Mouse (Mus musculus): Measurements from ENCODE around the gene Nacc2. TPM values are rescaled to one million over a fixed set of nuclear protein-coding genes. Genes with fewer than 3 reads are reported as not detected.

The Nacc2 gene
- polyA plus RNA-seq, 1 experiment from 2014 or later = 16.8 TPM

DNA sequence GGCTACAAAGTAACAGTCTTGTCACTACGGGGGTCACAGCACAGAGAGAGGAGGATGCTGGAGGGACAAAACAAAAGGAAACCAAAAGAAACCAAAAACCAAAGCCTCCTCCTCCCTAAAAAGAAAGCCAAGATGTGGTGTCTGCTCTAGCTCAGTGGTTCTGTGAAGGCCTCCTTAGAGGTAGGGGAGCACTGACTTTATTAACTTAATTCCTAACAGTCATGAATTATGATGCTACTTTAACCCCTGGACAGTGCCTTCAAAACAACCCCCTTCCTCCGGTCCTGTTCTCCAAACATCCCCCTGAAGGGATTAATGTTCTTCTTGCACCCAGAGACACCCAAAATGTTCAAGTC lies 67.3 kb downstream of the Nacc2 start:
- no peak overlapping the region for H3K9ac ChIP-seq (ENCODE audit: low read length)
- H3K4me1 ChIP-seq (ENCODE audit: control insufficient read depth, insufficient read depth, low read length) = no peaks in the 10 kb centered on the region
- H3K36me3 ChIP-seq (ENCODE audit: control insufficient read depth, insufficient read depth, low read length) = no peaks in the 10 kb centered on the region
- no peak overlapping the region for H3K4me2 ChIP-seq (ENCODE audit: low read depth, low read length)
- H3K4me3 ChIP-seq (replicated peaks; ENCODE audit: low read length) = no peak overlapping the region
- WGBS = 34% methylated on average over 2 of the region's 2 CpGs
- ATAC-seq (ENCODE audit: insufficient read depth, low FRiP score) = no peak
- peak overlapping the region; percentile 21; the same call in 1 of the 2 replicates for H3K27ac ChIP-seq (ENCODE audit: low read length)
- H3K27me3 ChIP-seq (ENCODE audit: control insufficient read depth, insufficient read depth, low read length) = no peaks in the 10 kb centered on the region
- H3K9me3 ChIP-seq (replicated peaks; ENCODE audit: control insufficient read depth, low read length) = no peaks in the 10 kb centered on the region

DNA sequence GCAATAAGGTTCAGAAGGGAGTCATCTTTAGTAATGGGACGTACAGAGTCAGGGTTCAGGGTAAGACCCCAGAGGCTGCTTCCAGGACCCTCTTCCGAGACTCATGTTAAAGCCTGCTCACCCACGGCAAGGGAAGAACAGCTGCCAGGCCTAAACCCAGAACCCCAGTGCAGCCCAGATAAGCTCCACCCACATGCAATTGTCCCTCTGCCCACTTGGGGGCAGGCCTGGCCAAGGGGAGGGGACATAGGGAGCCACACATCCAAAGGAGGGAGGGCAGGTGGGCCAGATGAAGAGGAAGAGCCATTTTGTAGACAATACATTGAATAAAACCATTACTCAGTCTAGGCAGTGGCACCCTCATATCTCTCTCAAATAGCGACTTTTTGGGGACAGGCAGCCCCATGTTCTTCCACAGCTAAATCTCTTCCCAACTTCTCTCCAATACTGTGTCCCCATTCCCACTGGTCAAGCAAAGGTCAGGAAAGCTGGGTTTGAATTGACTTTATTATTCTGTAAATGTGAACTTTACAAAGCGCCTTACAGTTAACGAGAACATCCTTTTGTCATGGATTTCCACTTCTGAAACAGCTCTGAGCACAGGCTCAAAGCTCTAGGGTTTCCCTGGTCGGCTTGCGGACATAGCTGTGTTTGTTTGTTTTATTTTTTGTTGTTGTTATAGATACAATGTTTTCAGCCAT lies 67.8 kb downstream of the Nacc2 start:
- 45% methylated on average over 8 of the region's 8 CpGs for WGBS
- H3K4me2 ChIP-seq (ENCODE audit: low read depth, low read length) = no peak overlapping the region
- peak; percentile 38; the same call in 1 of the 2 replicates for ATAC-seq (ENCODE audit: insufficient read depth, low FRiP score)
- no peaks in the 10 kb centered on the region for H3K36me3 ChIP-seq (ENCODE audit: control insufficient read depth, insufficient read depth, low read length)
- peak overlapping the region; percentile 21; the same call in 1 of the 2 replicates for H3K27ac ChIP-seq (ENCODE audit: low read length)
- H3K27me3 ChIP-seq (ENCODE audit: control insufficient read depth, insufficient read depth, low read length) = no peaks in the 10 kb centered on the region
- no peak overlapping the region for H3K9ac ChIP-seq (ENCODE audit: low read length)
- no peak overlapping the region for H3K4me3 ChIP-seq (replicated peaks; ENCODE audit: low read length)
- no peaks in the 10 kb centered on the region for H3K4me1 ChIP-seq (ENCODE audit: control insufficient read depth, insufficient read depth, low read length)
- H3K9me3 ChIP-seq (replicated peaks; ENCODE audit: control insufficient read depth, low read length) = no peaks in the 10 kb centered on the region

- H3K4me3 ChIP-seq (replicated peaks; ENCODE audit: low read length) = no peak overlapping the region
- no peak overlapping the region for H3K27ac ChIP-seq (ENCODE audit: low read length)
- no peak overlapping the region for H3K9ac ChIP-seq (ENCODE audit: low read length)
- H3K4me1 ChIP-seq (ENCODE audit: control insufficient read depth, insufficient read depth, low read length) = no peaks in the 10 kb centered on the region
- WGBS = 28% methylated on average over 4 of the region's 4 CpGs
- H3K4me2 ChIP-seq (ENCODE audit: low read depth, low read length) = no peak overlapping the region
- H3K36me3 ChIP-seq (ENCODE audit: control insufficient read depth, insufficient read depth, low read length) = no peaks in the 10 kb centered on the region
- H3K9me3 ChIP-seq (replicated peaks; ENCODE audit: control insufficient read depth, low read length) = no peaks in the 10 kb centered on the region
- peak; percentile 39 for ATAC-seq (ENCODE audit: insufficient read depth, low FRiP score)
- H3K27me3 ChIP-seq (ENCODE audit: control insufficient read depth, insufficient read depth, low read length) = no peaks in the 10 kb centered on the region
These were observed 70.2 kb downstream of the Nacc2 start for GRCm38 (mm10) chr2:26052806-26053205.

- WGBS = 59% methylated on average over 5 of the region's 5 CpGs
- Histone ChIP-seq H3K4me3 (replicated peaks; ENCODE audit: low read length) (no peak overlapping the region), H3K9me3 (replicated peaks; ENCODE audit: control insufficient read depth, low read length) (no peaks in the 10 kb centered on the region), H3K9ac (ENCODE audit: low read length) (no peak overlapping the region), H3K27ac (ENCODE audit: low read length) (no peak overlapping the region), H3K27me3 (ENCODE audit: control insufficient read depth, insufficient read depth, low read length) (no peaks in the 10 kb centered on the region), H3K4me1 (ENCODE audit: control insufficient read depth, insufficient read depth, low read length) (no peaks in the 10 kb centered on the region), H3K4me2 (ENCODE audit: low read depth, low read length) (no peak overlapping the region), H3K36me3 (ENCODE audit: control insufficient read depth, insufficient read depth, low read length) (no peaks in the 10 kb centered on the region)
- ATAC-seq (ENCODE audit: insufficient read depth, low FRiP score) = no peak
These were observed 74.2 kb downstream of the Nacc2 start for GRCm38 (mm10) chr2:26048816-26049215.

DNA sequence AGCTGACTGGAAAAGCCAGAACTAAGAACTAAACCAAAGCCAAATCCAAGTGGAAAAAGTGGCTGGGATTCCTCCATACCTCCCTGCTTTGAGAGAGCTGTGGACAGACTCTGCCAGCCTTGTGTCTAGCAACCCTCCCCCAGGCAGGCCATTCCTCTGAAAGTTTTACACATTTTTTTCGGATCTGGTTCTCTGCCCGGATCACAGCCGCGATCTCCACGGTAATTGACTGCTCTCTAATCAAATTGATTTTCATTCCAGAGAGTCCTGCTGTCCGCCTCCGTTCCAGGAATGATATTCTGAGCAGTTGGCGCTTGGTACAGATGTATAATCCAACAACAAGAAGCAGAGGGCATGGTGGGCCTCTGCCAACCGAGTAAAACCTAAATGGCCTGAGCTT lies 78.8 kb downstream of the Nacc2 start:
- H3K4me2 ChIP-seq (ENCODE audit: low read depth, low read length) = no peak overlapping the region
- 0 out of 2 replicates have a peak, but pooled peaks cover 6% of the 10 kb centered on the region for H3K4me1 ChIP-seq (ENCODE audit: control insufficient read depth, insufficient read depth, low read length)
- no peak for ATAC-seq (ENCODE audit: insufficient read depth, low FRiP score)
- WGBS = 68% methylated on average over 9 of the region's 9 CpGs
- H3K36me3 ChIP-seq (ENCODE audit: control insufficient read depth, insufficient read depth, low read length) = no peaks in the 10 kb centered on the region
- H3K9me3 ChIP-seq (replicated peaks; ENCODE audit: control insufficient read depth, low read length) = no peaks in the 10 kb centered on the region
- H3K27ac ChIP-seq (ENCODE audit: low read length) = no peak overlapping the region
- H3K4me3 ChIP-seq (replicated peaks; ENCODE audit: low read length) = no peak overlapping the region
- H3K27me3 ChIP-seq (ENCODE audit: control insufficient read depth, insufficient read depth, low read length) = no peaks in the 10 kb centered on the region
- no peak overlapping the region for H3K9ac ChIP-seq (ENCODE audit: low read length)

GRCm38 (mm10) chr2:26042603-26043002 lies 80.4 kb downstream of the Nacc2 start:
- no peak overlapping the region for H3K27ac ChIP-seq (ENCODE audit: low read length)
- no peaks in the 10 kb centered on the region for H3K36me3 ChIP-seq (ENCODE audit: control insufficient read depth, insufficient read depth, low read length)
- H3K4me1 ChIP-seq (ENCODE audit: control insufficient read depth, insufficient read depth, low read length) = 0 out of 2 replicates have a peak, but pooled peaks cover 6% of the 10 kb centered on the region
- H3K4me2 ChIP-seq (ENCODE audit: low read depth, low read length) = no peak overlapping the region
- no peaks in the 10 kb centered on the region for H3K27me3 ChIP-seq (ENCODE audit: control insufficient read depth, insufficient read depth, low read length)
- ATAC-seq (ENCODE audit: insufficient read depth, low FRiP score) = no peak
- 79% methylated on average over 3 of the region's 3 CpGs for WGBS
- no peaks in the 10 kb centered on the region for H3K9me3 ChIP-seq (replicated peaks; ENCODE audit: control insufficient read depth, low read length)
- H3K9ac ChIP-seq (ENCODE audit: low read length) = no peak overlapping the region
- H3K4me3 ChIP-seq (replicated peaks; ENCODE audit: low read length) = no peak overlapping the region

DNA sequence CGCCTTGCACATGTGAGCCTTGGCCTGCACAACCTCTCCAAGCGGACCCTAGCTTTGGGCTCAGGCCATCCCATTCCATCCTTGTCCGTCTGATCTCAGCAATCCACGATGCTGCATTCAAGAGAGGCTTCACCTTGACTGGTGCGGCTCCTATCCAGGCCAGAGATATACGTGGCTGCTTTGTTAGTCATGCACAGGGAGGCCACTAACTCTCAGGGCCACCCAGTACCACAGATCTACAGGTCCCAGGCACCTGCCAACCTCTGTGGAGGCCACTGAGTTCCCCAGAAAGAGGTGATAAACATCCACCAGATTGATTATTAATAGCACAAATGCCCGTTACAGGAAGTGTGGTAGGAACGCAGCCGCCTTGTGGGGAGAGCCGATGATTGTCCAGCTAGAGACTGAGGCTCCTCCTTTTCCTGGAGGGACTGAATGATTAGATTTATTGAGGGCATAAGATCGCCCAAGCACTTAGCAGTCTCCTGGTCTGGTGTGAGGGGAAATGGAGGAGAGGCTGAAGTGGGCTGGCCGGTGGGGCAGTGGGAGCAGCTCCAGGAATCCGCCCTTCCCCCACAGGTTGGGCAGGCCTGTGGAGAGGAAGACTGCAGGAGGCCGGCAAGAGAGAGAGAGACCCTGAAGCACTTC lies 81.7 kb downstream of the Nacc2 start:
- 34% methylated on average over 14 of the region's 14 CpGs for WGBS
- no peak overlapping the region for H3K4me2 ChIP-seq (ENCODE audit: low read depth, low read length)
- 0 out of 2 replicates have a peak overlapping the region, but pooled peaks have one; percentile 7 for H3K9ac ChIP-seq (ENCODE audit: low read length)
- H3K4me1 ChIP-seq (ENCODE audit: control insufficient read depth, insufficient read depth, low read length) = 0 out of 2 replicates have a peak, but pooled peaks cover 6% of the 10 kb centered on the region
- H3K9me3 ChIP-seq (replicated peaks; ENCODE audit: control insufficient read depth, low read length) = no peaks in the 10 kb centered on the region
- H3K27me3 ChIP-seq (ENCODE audit: control insufficient read depth, insufficient read depth, low read length) = no peaks in the 10 kb centered on the region
- ATAC-seq (ENCODE audit: insufficient read depth, low FRiP score) = no peak
- no peak overlapping the region for H3K27ac ChIP-seq (ENCODE audit: low read length)
- no peak overlapping the region for H3K4me3 ChIP-seq (replicated peaks; ENCODE audit: low read length)
- H3K36me3 ChIP-seq (ENCODE audit: control insufficient read depth, insufficient read depth, low read length) = no peaks in the 10 kb centered on the region

DNA sequence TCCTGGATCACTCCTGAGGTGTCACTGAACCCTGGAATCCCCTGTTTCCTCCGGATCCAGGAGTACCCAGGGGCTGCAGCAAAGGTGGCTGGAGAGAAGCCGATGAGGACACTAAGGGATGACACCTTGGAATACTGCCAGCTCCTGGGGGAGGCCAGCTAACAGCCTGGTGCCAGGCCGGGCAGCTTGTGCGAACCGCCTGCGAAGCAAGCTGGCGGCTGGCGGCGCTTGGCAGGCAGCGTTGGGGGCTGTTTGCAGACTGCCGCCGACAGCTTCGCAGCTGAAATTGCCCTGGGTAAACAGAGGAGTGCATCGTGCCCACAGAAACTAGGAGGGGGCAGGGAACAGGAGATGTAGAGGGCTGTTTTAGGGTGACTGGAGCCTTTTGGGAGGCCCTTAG lies 83.1 kb downstream of the Nacc2 start:
- H3K27ac ChIP-seq (ENCODE audit: low read length) = no peak overlapping the region
- H3K27me3 ChIP-seq (ENCODE audit: control insufficient read depth, insufficient read depth, low read length) = no peaks in the 10 kb centered on the region
- H3K36me3 ChIP-seq (ENCODE audit: control insufficient read depth, insufficient read depth, low read length) = no peaks in the 10 kb centered on the region
- no peak overlapping the region for H3K9ac ChIP-seq (ENCODE audit: low read length)
- H3K4me3 ChIP-seq (replicated peaks; ENCODE audit: low read length) = no peak overlapping the region
- 52% methylated on average over 14 of the region's 14 CpGs for WGBS
- ATAC-seq (ENCODE audit: insufficient read depth, low FRiP score) = no peak
- H3K9me3 ChIP-seq (replicated peaks; ENCODE audit: control insufficient read depth, low read length) = no peaks in the 10 kb centered on the region
- H3K4me2 ChIP-seq (ENCODE audit: low read depth, low read length) = no peak overlapping the region
- H3K4me1 ChIP-seq (ENCODE audit: control insufficient read depth, insufficient read depth, low read length) = 0 out of 2 replicates have a peak, but pooled peaks cover 6% of the 10 kb centered on the region

GRCm38 (mm10) chr2:26037386-26037785 lies 85.6 kb downstream of the Nacc2 start:
- no peaks in the 10 kb centered on the region for H3K27me3 ChIP-seq (ENCODE audit: control insufficient read depth, insufficient read depth, low read length)
- no peak overlapping the region for H3K9ac ChIP-seq (ENCODE audit: low read length)
- 30% methylated on average over 6 of the region's 6 CpGs for WGBS
- H3K4me1 ChIP-seq (ENCODE audit: control insufficient read depth, insufficient read depth, low read length) = 0 out of 2 replicates have a peak, but pooled peaks cover 6% of the 10 kb centered on the region
- no peaks in the 10 kb centered on the region for H3K36me3 ChIP-seq (ENCODE audit: control insufficient read depth, insufficient read depth, low read length)
- ATAC-seq (ENCODE audit: insufficient read depth, low FRiP score) = no peak
- no peak overlapping the region for H3K27ac ChIP-seq (ENCODE audit: low read length)
- no peak overlapping the region for H3K4me3 ChIP-seq (replicated peaks; ENCODE audit: low read length)
- no peak overlapping the region for H3K4me2 ChIP-seq (ENCODE audit: low read depth, low read length)
- H3K9me3 ChIP-seq (replicated peaks; ENCODE audit: control insufficient read depth, low read length) = no peaks in the 10 kb centered on the region
